Mouse (Mus musculus) midbrain, embryonic 12.5 days (tissue): Measurements from ENCODE around the gene Crabp2. TPM values are rescaled to one million over a fixed set of nuclear protein-coding genes. Genes with fewer than 3 reads are reported as not detected.

Experiments
- ATAC-seq: fragments of 200-750 bp; cut with Nextera tagmentation; 2 replicates; pipeline ENCODE4 v1.8.0; 2017; ENCODE audit warnings: low read depth, moderate TSS enrichment, moderate library complexity; ENCODE audit not compliant: low FRiP score
- H3K27ac ChIP-seq: fragments of 300-500 bp; sonication (generic); replicated peaks from 2 replicates; pipeline ENCODE4 v1.5.1; 2016; ENCODE audit warnings: mild to moderate bottlenecking
- H3K27me3 ChIP-seq: fragments of 300-500 bp; sonication (generic); 2 replicates; pipeline ENCODE4 v1.6.1; 2016; ENCODE audit warnings: mild to moderate bottlenecking
- H3K36me3 ChIP-seq: fragments of 300-500 bp; sonication (generic); 2 replicates; pipeline ENCODE4 v1.6.1; 2016
- H3K4me1 ChIP-seq: fragments of 300-500 bp; sonication (generic); 2 replicates; pipeline ENCODE4 v1.6.1; 2016
- H3K4me2 ChIP-seq: fragments of 300-500 bp; sonication (generic); replicated peaks from 2 replicates; pipeline ENCODE4 v1.6.1; 2016; ENCODE audit warnings: mild to moderate bottlenecking, moderate library complexity
- H3K4me3 ChIP-seq: fragments of 300-500 bp; sonication (generic); 2 replicates; pipeline ENCODE4 v1.5.1; 2016; ENCODE audit warnings: mild to moderate bottlenecking
- H3K9ac ChIP-seq: fragments of 300-500 bp; sonication (generic); replicated peaks from 2 replicates; pipeline ENCODE4 v1.6.1; 2016; ENCODE audit warnings: mild to moderate bottlenecking, moderate library complexity
- H3K9me3 ChIP-seq: fragments of 300-500 bp; sonication (generic); 2 replicates; pipeline ENCODE4 v1.6.1; 2016; ENCODE audit warnings: mild to moderate bottlenecking
- WGBS: fragments of 180-500 bp; shearing (Covaris S2); methylation state at CpG from one replicate; pipeline ENCODE4 v1.1.7; 2016; 5-methylcytosine and 5-hydroxymethylcytosine counted together
- polyA plus RNA-seq: library from polyadenylated mRNA; unstranded; fragments of >200 nt; fragmentation: Nextera tagmentation; extraction: Ambion mirVana; gene quantifications from 2 replicates; pipeline ENCODE4 v1.2.1, GENCODE M21; 2016

Gene Crabp2
- polyA plus RNA-seq, 1 experiment from 2014 or later: 335 TPM

DNA sequence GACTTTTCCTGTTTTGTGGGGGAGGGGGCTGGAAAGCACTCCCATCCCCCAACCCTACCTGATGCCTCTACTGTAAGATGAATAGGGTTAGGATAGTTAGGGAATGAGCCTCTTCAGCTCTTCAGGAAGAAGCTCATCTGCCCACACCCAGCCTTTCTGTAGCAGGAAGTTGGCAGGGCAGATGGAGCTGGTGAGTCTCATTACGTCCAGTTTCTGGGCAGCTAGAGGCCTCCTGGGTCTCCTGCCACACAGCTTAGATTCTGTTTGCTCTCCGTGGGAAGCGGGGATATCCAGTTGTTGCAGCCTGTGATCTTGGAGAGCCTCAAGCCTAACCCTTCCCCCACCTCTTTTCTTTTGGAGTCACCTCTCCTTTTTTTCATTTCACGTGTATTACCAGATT lies 38.6 kb upstream of the Crabp2 start:
- Histone ChIP-seq H3K27ac (peak overlapping the region; percentile 83), H3K4me3 (no peak overlapping the region), H3K4me1 (peaks cover 44% of the 10 kb centered on the region), H3K36me3 (peaks cover 21% of the 10 kb centered on the region), H3K4me2 (peak overlapping the region; percentile 66), H3K9ac (peak overlapping the region; percentile 48), H3K9me3 (no peaks in the 10 kb centered on the region), H3K27me3 (no peaks in the 10 kb centered on the region)
- 6% methylated on average over 4 of the region's 4 CpGs for WGBS
- no peak for ATAC-seq

DNA sequence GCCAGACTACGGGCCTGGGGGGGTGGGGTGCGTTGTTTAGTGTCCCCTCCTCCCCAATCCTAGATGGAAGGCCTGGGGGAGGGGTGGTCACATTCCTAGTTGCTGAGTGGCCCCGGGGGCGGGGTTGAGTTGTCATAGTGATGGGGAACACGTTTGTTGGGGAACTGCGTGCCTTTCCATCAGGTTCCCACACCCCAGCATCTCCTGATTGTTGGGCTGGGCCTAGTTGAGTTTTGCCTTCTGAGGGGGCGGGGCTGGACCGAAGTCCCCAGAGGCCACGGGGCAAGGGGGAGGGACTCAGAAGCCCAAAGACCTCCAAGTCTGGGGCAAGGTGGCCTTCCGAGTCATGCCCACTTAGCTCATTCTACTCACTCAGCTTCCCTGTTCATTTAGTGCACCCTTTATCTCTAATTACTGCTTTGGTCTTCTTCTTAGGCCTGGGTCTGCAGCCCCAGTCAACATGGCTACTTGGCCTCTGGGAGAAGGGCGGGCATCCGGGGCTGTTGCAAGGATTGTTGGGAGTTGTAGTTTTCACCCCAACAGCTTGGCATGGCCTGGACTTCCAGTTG lies 37.8 kb upstream of the Crabp2 start:
- Histone ChIP-seq H3K27ac (peak overlapping the region; percentile 83), H3K27me3 (no peaks in the 10 kb centered on the region), H3K4me1 (peaks cover 44% of the 10 kb centered on the region), H3K4me3 (peak overlapping the region; percentile 46), H3K4me2 (peak overlapping the region; percentile 66), H3K9ac (peak overlapping the region; percentile 48), H3K36me3 (peaks cover 28% of the 10 kb centered on the region), H3K9me3 (no peaks in the 10 kb centered on the region)
- 2% methylated on average over 12 of the region's 12 CpGs for WGBS
- ATAC-seq: peak; percentile 29; the same call in 1 of the 2 replicates

DNA sequence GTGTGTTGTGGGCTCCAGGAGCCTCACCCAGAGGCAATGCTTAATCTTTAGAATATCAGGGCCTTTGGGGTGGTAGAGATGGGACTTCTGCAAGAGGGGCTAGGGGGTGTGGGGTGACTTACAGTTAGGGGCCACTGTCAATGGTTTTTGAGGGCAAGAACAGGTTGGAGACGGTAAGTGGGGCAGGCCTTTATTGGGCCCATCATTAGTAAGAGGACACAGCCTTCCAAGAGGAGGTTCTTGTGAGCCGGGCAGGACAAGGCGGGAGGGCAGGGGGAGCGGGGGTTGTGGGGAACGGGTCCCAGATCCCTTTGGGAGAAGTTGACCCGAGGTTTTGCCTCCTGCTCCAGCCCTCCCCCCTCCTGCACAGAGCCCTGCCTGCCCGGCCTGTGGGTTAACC lies 35.0 kb upstream of the Crabp2 start:
- peaks cover 49% of the 10 kb centered on the region for H3K36me3 ChIP-seq
- H3K4me1 ChIP-seq: peaks cover 30% of the 10 kb centered on the region
- no peaks in the 10 kb centered on the region for H3K27me3 ChIP-seq
- ATAC-seq: no peak
- H3K9me3 ChIP-seq: no peaks in the 10 kb centered on the region
- WGBS: 88% methylated on average over 7 of the region's 7 CpGs
- no peak overlapping the region for H3K27ac ChIP-seq
- H3K9ac ChIP-seq: no peak overlapping the region
- no peak overlapping the region for H3K4me3 ChIP-seq
- no peak overlapping the region for H3K4me2 ChIP-seq

- Histone ChIP-seq H3K4me1 (peaks cover 26% of the 10 kb centered on the region), H3K9ac (no peak overlapping the region), H3K4me3 (no peak overlapping the region), H3K36me3 (peaks cover 49% of the 10 kb centered on the region), H3K27ac (no peak overlapping the region), H3K9me3 (no peaks in the 10 kb centered on the region), H3K27me3 (no peaks in the 10 kb centered on the region), H3K4me2 (no peak overlapping the region)
- 97% methylated on average over 10 of the region's 10 CpGs for WGBS
- ATAC-seq: no peak
Measured at GRCm38 (mm10) chr3:87913891-87914290, 34.6 kb upstream of the Crabp2 start.

DNA sequence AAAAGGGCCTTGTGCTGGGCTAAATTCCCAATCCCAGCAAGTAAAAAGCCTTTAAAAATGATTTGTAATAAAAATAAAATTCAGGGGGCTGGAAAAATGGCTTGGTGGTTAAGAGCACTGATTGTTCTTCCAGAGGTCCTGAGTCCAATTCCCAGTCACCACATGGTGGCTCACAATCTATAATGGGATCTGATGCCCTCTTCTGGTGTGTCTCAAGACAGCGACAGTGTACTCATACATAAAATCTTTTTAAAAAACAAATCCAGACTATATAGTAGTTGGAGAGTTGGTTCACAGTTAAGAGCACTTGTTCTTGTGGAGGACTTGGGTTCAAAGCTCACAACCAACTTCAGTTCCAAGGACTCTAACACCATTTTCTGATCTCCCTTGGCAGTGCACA lies 31.5 kb upstream of the Crabp2 start:
- WGBS: 93% methylated on average over 1 of the region's 1 CpGs
- Histone ChIP-seq H3K27ac (no peak overlapping the region), H3K27me3 (no peaks in the 10 kb centered on the region), H3K4me1 (peaks cover 12% of the 10 kb centered on the region), H3K36me3 (peaks cover 50% of the 10 kb centered on the region), H3K4me2 (no peak overlapping the region), H3K9me3 (no peaks in the 10 kb centered on the region), H3K9ac (no peak overlapping the region), H3K4me3 (no peak overlapping the region)
- no peak for ATAC-seq

- no peak overlapping the region; the same call in 1 of the 2 replicates for H3K4me2 ChIP-seq
- H3K27me3 ChIP-seq: no peaks in the 10 kb centered on the region
- no peak overlapping the region for H3K27ac ChIP-seq
- WGBS: 100% methylated on average over 1 of the region's 1 CpGs
- no peak overlapping the region for H3K4me3 ChIP-seq
- no peak; the same call in 1 of the 2 replicates for ATAC-seq
- peaks cover 56% of the 10 kb centered on the region for H3K36me3 ChIP-seq
- H3K9ac ChIP-seq: no peak overlapping the region
- peaks cover 12% of the 10 kb centered on the region for H3K4me1 ChIP-seq
- H3K9me3 ChIP-seq: no peaks in the 10 kb centered on the region
Measured at GRCm38 (mm10) chr3:87918551-87918950, 29.9 kb upstream of the Crabp2 start.

DNA sequence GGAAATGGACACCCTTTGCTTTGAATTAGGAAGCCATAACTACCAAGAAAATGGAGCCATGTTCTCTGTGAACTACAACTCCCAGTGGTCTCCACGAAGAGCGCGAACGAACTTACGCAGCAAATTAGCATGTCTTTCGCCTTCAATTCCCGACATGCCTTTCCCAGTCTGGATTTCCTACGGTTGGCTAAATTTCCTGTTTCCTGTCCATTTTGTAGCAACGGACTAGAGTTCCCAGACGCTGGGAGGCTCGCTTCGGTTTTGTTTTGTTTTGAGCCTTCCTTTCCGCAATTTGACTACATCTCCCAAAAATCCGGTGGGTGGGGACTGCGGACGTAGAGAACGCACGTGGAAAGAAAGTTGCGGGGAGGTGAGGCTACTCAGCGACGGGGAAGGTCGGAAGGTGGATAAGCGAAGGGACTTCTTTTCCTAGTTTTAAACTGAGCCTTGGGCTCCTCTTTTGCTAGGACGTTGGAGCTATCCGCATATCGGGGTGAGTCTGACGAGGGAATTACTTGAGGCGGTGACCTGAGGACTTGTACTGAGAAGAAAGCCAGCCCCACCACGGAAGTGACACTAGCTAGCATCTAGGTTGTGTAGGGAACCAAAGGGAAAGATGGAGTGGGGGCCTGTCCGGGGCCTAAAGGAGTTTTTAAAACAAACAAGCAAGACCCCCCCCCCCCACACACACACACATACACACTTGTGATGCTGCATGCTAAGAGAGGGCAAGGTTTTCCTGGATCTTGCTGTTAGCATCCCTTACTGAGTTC lies 28.9 kb upstream of the Crabp2 start, which contains the start of gene Mrpl24:
Gene Mrpl24, plus strand, starts transcription at position 171 of the 773 bp plus-strand sequence.
- H3K27me3 ChIP-seq: no peaks in the 10 kb centered on the region
- peak within 1 kb of the TSS; percentile 76 for H3K9ac ChIP-seq
- H3K4me1 ChIP-seq: peaks cover 12% of the 10 kb centered on the region
- H3K36me3 ChIP-seq: peaks cover 56% of the 10 kb centered on the region
- peak within 1 kb of the TSS; percentile 71 for H3K27ac ChIP-seq
- ATAC-seq: peak; percentile 77
- H3K9me3 ChIP-seq: no peaks in the 10 kb centered on the region
- H3K4me2 ChIP-seq: peak within 1 kb of the TSS; percentile 93
- WGBS: under 1% methylated on average over 30 of the region's 30 CpGs
- peak within 1 kb of the TSS; percentile 77 for H3K4me3 ChIP-seq

- Histone ChIP-seq H3K9me3 (no peaks in the 10 kb centered on the region), H3K27ac (no peak overlapping the region), H3K4me2 (peak overlapping the region; percentile 93), H3K9ac (peak overlapping the region; percentile 76), H3K36me3 (peaks cover 56% of the 10 kb centered on the region), H3K4me3 (peak overlapping the region; percentile 77), H3K4me1 (peaks cover 12% of the 10 kb centered on the region), H3K27me3 (no peaks in the 10 kb centered on the region)
- WGBS: 69% methylated on average over 9 of the region's 9 CpGs
- ATAC-seq: no peak
Measured at GRCm38 (mm10) chr3:87920270-87920943, 28.1 kb upstream of the Crabp2 start.

- ATAC-seq: no peak
- WGBS: 88% methylated on average over 7 of the region's 7 CpGs
- Histone ChIP-seq H3K9me3 (no peaks in the 10 kb centered on the region), H3K9ac (no peak overlapping the region), H3K36me3 (peaks cover 55% of the 10 kb centered on the region), H3K4me3 (no peak overlapping the region), H3K27me3 (no peaks in the 10 kb centered on the region), H3K27ac (no peak overlapping the region), H3K4me2 (no peak overlapping the region), H3K4me1 (peaks cover 18% of the 10 kb centered on the region)
Measured at GRCm38 (mm10) chr3:87924996-87925395, 23.5 kb upstream of the Crabp2 start.

GRCm38 (mm10) chr3:87927452-87927851 lies 21.0 kb upstream of the Crabp2 start:
- H3K4me3 ChIP-seq: no peak overlapping the region
- H3K9me3 ChIP-seq: no peaks in the 10 kb centered on the region
- no peaks in the 10 kb centered on the region for H3K27me3 ChIP-seq
- peaks cover 61% of the 10 kb centered on the region for H3K36me3 ChIP-seq
- no peak overlapping the region for H3K27ac ChIP-seq
- no peak for ATAC-seq
- 91% methylated on average over 5 of the region's 5 CpGs for WGBS
- H3K4me1 ChIP-seq: peaks cover 24% of the 10 kb centered on the region
- no peak overlapping the region for H3K9ac ChIP-seq
- H3K4me2 ChIP-seq: no peak overlapping the region

- ATAC-seq: peak; percentile 72
- Histone ChIP-seq H3K27ac (peak overlapping the region; percentile 87), H3K9ac (peak overlapping the region; percentile 91), H3K27me3 (no peaks in the 10 kb centered on the region), H3K36me3 (peaks cover 56% of the 10 kb centered on the region), H3K9me3 (no peaks in the 10 kb centered on the region), H3K4me2 (peak overlapping the region; percentile 84), H3K4me1 (peaks cover 31% of the 10 kb centered on the region), H3K4me3 (peak overlapping the region; percentile 99)
- 9% methylated on average over 26 of the region's 26 CpGs for WGBS
Measured at GRCm38 (mm10) chr3:87929341-87930077, 19.0 kb upstream of the Crabp2 start.
